Mouse (Mus musculus) macrophage (primary cell): ENCODE data around the gene Tmem202. TPM values are rescaled to one million over a fixed set of nuclear protein-coding genes. Genes with fewer than 3 reads are reported as not detected.

Experiments
- H3K27ac ChIP-seq: fragments of 350-480 bp; formaldehyde crosslinking; 2 replicates; pipeline ENCODE4 v1.9.0; 2021
- H3K36me3 ChIP-seq: fragments of 350-480 bp; formaldehyde crosslinking; 2 replicates; pipeline ENCODE4 v1.9.0; 2021; ENCODE audit errors: inconsistent target
- H3K4me3 ChIP-seq: fragments of 350-480 bp; formaldehyde crosslinking; 2 replicates; pipeline ENCODE4 v1.9.0; 2021; ENCODE audit errors: inconsistent target
- H3K79me2 ChIP-seq: fragments of 350-480 bp; formaldehyde crosslinking; 2 replicates; pipeline ENCODE4 v1.9.0; 2021; ENCODE audit errors: inconsistent target
- WGBS: methylation state at CpG from one replicate; pipeline ENCODE4 v1.1.7; 2026; ENCODE audit warnings: inconsistent platforms; ENCODE audit not compliant: missing documents; 5-methylcytosine and 5-hydroxymethylcytosine counted together
- polyA plus RNA-seq: library from polyadenylated mRNA; stranded (reverse); fragments of 250-400 nt; gene quantifications from 3 replicates; pipeline ENCODE4 v1.2.4, GENCODE M21; 2018; ENCODE audit warnings: inconsistent platforms

Gene Tmem202
- polyA plus RNA-seq, 1 experiment from 2014 or later = 5.0 TPM

DNA sequence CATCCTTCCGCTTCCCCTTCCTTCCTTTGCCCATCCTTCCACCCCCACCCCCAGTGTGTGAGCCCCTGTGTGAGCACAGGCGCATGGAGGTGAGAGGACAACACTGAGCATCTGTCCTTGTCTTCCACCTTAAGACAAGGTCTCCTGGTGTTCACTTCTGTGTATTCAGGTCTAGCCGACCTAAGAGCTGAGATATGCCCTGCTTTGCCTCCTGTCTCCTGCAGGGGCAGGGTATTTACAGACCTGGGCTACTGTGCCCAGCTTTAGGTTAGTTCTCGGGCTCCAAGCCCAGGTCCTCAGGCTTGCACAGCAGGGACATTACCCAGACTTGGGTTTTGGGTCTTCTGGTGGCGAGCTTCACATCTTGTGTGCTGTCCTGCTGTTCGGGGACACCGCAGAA lies 22.5 kb downstream of the Tmem202 start:
- no peak overlapping the region for H3K27ac ChIP-seq
- H3K4me3 ChIP-seq = no peak overlapping the region
- no peaks in the 10 kb centered on the region for H3K36me3 ChIP-seq
- WGBS = 76% methylated on average over 5 of the region's 7 CpGs
- H3K79me2 ChIP-seq = no peaks in the 10 kb centered on the region

- Histone ChIP-seq H3K79me2 (no peaks in the 10 kb centered on the region), H3K36me3 (no peaks in the 10 kb centered on the region), H3K4me3 (no peak overlapping the region), H3K27ac (no peak overlapping the region)
- 81% methylated on average over 3 of the region's 3 CpGs for WGBS
Observed at GRCm38 (mm10) chr9:59515069-59515468, 24.6 kb downstream of the Tmem202 start.

DNA sequence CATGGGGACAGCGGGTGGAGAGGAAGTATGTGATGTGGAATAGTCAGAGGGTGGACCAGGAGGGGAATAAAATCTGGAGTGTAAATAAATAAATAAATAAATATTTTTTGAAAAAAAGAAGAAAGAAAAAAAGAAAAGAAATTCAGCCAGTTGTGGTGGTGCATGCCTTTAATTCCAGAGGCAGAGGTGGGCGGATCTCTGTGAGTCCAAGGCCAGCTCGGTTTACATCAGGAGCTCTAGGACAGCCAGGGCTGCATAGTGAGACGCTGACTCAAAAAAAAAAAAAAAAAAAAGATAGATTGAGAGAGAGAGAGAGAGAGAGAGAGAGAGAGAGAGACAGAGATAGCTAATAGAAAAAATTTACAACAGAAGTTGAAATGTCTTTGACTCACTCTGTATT lies 27.3 kb downstream of the Tmem202 start:
- no peak overlapping the region for H3K4me3 ChIP-seq
- no CpG with 5 or more reads among the region's 4 CpGs for whole genome bisulfite sequencing
- H3K79me2 ChIP-seq = no peaks in the 10 kb centered on the region
- no peak overlapping the region for H3K27ac ChIP-seq
- H3K36me3 ChIP-seq = no peaks in the 10 kb centered on the region

- H3K4me3 ChIP-seq = no peak overlapping the region
- no peaks in the 10 kb centered on the region for H3K36me3 ChIP-seq
- H3K79me2 ChIP-seq = no peaks in the 10 kb centered on the region
- no peak overlapping the region for H3K27ac ChIP-seq
- 77% methylated on average over 1 of the region's 1 CpGs for WGBS
Observed at GRCm38 (mm10) chr9:59508146-59508545, 31.5 kb downstream of the Tmem202 start.

- peak overlapping the region; percentile 55 for H3K4me3 ChIP-seq
- peak overlapping the region; percentile 82 for H3K27ac ChIP-seq
- H3K36me3 ChIP-seq = no peaks in the 10 kb centered on the region
- H3K79me2 ChIP-seq = peaks cover 33% of the 10 kb centered on the region
Observed at GRCm38 (mm10) chr9:59487331-59487730, 52.3 kb downstream of the Tmem202 start.

- Histone ChIP-seq H3K4me3 (peak within 1 kb of the TSS; percentile 79), H3K27ac (peak within 1 kb of the TSS; percentile 82), H3K36me3 (no peaks in the 10 kb centered on the region), H3K79me2 (peaks cover 40% of the 10 kb centered on the region)
- WGBS = 1% methylated on average over 42 of the region's 56 CpGs
Observed at GRCm38 (mm10) chr9:59486549-59487065, 53.0 kb downstream of the Tmem202 start, which contains the start of gene Arih1. Gene Arih1 (minus strand): TSS chr9:59486618.

- Histone ChIP-seq H3K27ac (0 out of 2 replicates have a peak overlapping the region, but pooled peaks have one; percentile 5), H3K4me3 (peak overlapping the region; percentile 79), H3K36me3 (no peaks in the 10 kb centered on the region), H3K79me2 (peaks cover 45% of the 10 kb centered on the region)
- WGBS = under 1% methylated on average over 57 of the region's 71 CpGs
Observed at GRCm38 (mm10) chr9:59486076-59486518, 53.5 kb downstream of the Tmem202 start.

DNA sequence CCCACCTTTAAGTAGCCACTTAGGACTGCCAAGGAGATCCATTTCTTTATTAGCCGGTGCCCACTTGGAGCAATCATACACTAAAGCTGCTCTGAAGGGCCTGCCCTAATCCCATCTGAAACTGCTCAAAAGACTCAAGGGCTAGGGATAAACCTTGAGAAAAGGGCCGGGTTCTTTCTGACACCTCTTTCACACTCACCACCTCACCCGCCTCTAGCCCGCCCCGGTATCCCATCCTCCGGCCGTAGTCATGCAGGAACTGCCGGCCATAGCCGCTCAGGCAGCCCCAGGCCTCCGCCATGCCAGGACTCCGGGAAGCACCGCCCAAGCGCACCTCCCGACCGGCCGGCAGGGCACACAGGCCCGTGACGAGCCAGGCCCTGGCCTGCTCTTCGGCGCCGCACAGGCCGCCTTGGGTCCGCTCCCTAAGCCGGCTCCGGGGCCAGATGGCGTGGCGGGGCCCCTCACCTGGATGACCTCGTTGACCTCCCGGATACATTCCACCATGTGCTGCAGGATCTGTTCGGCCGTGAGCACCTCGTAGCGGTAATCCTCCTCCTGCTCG lies 54.1 kb downstream of the Tmem202 start:
- Histone ChIP-seq H3K79me2 (peaks cover 50% of the 10 kb centered on the region), H3K27ac (peak overlapping the region; percentile 49), H3K4me3 (peak overlapping the region; percentile 79), H3K36me3 (no peaks in the 10 kb centered on the region)
- under 1% methylated on average over 34 of the region's 34 CpGs for WGBS

- 7% methylated on average over 7 of the region's 7 CpGs for WGBS
- H3K36me3 ChIP-seq = no peaks in the 10 kb centered on the region
- peak overlapping the region; percentile 49 for H3K27ac ChIP-seq
- peak overlapping the region; percentile 79 for H3K4me3 ChIP-seq
- H3K79me2 ChIP-seq = peaks cover 59% of the 10 kb centered on the region
Observed at GRCm38 (mm10) chr9:59484760-59485159, 54.9 kb downstream of the Tmem202 start.

DNA sequence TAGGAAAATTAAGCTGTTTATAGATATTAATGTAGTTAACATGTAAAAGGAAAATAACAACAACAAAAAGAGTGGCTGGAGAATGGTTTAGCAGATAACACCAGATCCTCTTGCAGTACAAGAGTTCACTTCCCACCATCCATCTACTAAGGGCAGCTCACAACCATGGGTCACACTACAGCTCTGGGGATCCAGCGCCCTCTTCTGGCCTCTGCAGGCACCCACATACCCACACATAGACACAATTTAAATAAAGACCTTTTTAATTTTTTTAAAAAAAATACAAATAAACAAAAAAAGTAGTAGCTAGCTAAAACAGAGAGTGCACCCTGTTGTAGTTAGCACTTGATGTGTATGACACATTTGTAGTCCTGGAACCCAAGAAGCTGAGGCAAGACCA lies 57.2 kb downstream of the Tmem202 start:
- WGBS = 54% methylated on average over 1 of the region's 1 CpGs
- Histone ChIP-seq H3K79me2 (peaks cover 82% of the 10 kb centered on the region), H3K36me3 (no peaks in the 10 kb centered on the region), H3K4me3 (no peak overlapping the region), H3K27ac (no peak overlapping the region)

GRCm38 (mm10) chr9:59476617-59477016 lies 63.0 kb downstream of the Tmem202 start:
- H3K36me3 ChIP-seq = no peaks in the 10 kb centered on the region
- WGBS = 13% methylated on average over 1 of the region's 2 CpGs

GRCm38 (mm10) chr9:59474838-59475237 lies 64.8 kb downstream of the Tmem202 start:
- H3K79me2 ChIP-seq = peaks cover 100% of the 10 kb centered on the region
- 78% methylated on average over 1 of the region's 1 CpGs for WGBS
- H3K27ac ChIP-seq = no peak overlapping the region
- no peaks in the 10 kb centered on the region for H3K36me3 ChIP-seq
- no peak overlapping the region for H3K4me3 ChIP-seq

More at GRCm38 (mm10) chr9:59476617-59477016, 63.0 kb downstream of the Tmem202 start:
- H3K79me2 ChIP-seq = peaks cover 100% of the 10 kb centered on the region
- no peak overlapping the region for H3K27ac ChIP-seq
- no peak overlapping the region for H3K4me3 ChIP-seq

DNA sequence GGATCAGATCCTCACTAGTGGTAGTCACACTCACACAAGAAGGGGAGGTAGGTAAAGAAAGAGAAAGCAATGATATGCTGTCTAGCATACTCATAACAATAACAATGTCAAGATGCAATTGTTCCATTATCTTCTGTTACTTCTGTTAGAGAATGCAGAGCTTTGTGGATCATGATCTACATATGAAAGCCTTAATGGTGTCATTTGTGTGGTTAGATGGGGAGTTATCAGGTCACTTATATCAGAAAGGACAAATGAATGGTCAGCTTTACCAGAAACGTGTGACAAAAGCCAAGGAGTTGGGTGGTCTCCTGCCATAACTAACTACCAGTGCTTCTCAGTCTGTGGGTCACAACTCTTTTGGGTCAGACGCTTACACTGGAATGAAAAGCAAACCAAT lies 66.5 kb downstream of the Tmem202 start:
- 94% methylated on average over 2 of the region's 2 CpGs for WGBS
- H3K4me3 ChIP-seq = no peak overlapping the region
- no peaks in the 10 kb centered on the region for H3K36me3 ChIP-seq
- H3K79me2 ChIP-seq = peaks cover 100% of the 10 kb centered on the region
- no peak overlapping the region for H3K27ac ChIP-seq

GRCm38 (mm10) chr9:59469446-59469845 lies 70.2 kb downstream of the Tmem202 start:
- Histone ChIP-seq H3K4me3 (no peak overlapping the region), H3K79me2 (peaks cover 100% of the 10 kb centered on the region)
- WGBS = 92% methylated on average over 1 of the region's 1 CpGs

More at GRCm38 (mm10) chr9:59469446-59469845, 70.2 kb downstream of the Tmem202 start:
- Histone ChIP-seq H3K27ac (no peak overlapping the region), H3K36me3 (no peaks in the 10 kb centered on the region)
